10 mouse cellular contexts compared by ENCODE assay signal in the genomic region with DNA sequence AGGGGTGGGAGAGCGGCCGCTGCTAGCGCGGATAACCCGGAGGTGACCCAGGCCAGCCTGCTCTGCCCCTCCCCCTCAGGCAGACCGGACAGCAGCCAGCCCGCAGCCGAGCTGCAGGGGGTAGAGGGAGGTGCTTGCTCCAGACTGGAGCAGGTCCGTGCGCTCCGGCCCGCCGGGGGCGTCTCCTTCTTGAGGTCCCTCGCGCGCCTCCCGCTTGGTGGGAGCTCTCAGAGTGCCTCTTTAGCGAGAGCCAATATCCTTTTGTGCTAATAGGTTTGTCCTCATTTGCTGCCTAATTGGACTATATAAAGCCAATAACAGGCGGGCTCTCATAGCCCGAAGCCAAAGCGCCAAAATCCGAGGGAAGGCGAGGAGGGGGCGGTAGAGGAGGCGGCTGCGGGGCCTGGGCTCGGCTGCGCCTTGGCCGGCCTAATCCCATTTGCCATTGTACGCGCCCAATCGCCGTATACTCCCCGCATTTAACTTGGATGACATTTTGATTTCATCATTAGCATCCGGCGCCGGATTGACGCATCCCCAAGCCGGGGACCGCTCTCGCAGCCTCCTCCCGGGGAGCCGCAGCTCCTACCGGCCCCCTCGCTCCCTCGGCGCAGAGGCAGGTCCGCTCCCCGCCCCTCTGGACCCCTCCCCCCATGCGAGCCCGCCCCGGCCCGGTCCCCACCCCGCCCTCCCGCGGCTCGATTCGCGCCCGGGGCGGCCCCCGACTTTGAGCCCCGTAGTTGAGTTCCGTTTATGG. TPM values are rescaled to one million over a fixed set of nuclear protein-coding genes. Genes with fewer than 3 reads are reported as not detected.
DNase-seq lines count a peak whose midpoint lies in the region; ATAC-seq and TF ChIP-seq lines count a peak whose summit lies in the region.
"Had no signal": no experiment of that assay in that cellular context is flagged by ENCODE, and none has a peak within 500 bp of the region (broad histone marks: within the 10 kb centered on the region; RNA-seq: fewer than 3 reads in every experiment).

Gene Hmx3, plus strand, starts transcription at position 753 of the 757 bp plus-strand sequence.

- H3K9me3 ChIP-seq in hindbrain, embryonic 11.5 days (ENCODE audit: control insufficient read depth, low read length), result no peaks in the 10 kb centered on the region
- no peaks in the 10 kb centered on the region for H3K9me3 ChIP-seq in lung, postnatal 0 days (ENCODE audit: low read length)

- H3K27ac ChIP-seq in hindbrain, embryonic 11.5 days (ENCODE audit: low read depth, low read length), result peak within 1 kb of the TSS; percentile 24
- no peak within 1 kb of the TSS for H3K27ac ChIP-seq in lung, postnatal 0 days (ENCODE audit: low read length)

- TF ChIP-seq EP300 in lung, postnatal 0 days (IDR thresholded peaks at IDR 0.05), result no peak

- H3K4me3 ChIP-seq in hindbrain, embryonic 11.5 days (ENCODE audit: low read depth, low read length), result peak within 1 kb of the TSS; percentile 40
- peak within 1 kb of the TSS; percentile 35 for H3K4me3 ChIP-seq in lung, postnatal 0 days (ENCODE audit: low read depth, low read length)

- intact Hi-C loops in heart, postnatal 25 days (cut with DNase I), result loop anchor here (10.0 kb wide), 1 partner anchor 673 kb away; no protein-coding TSS in a partner anchor

- H3K4me1 ChIP-seq in hindbrain, embryonic 11.5 days (replicated peaks; ENCODE audit: control insufficient read depth, insufficient read depth, low read length), result peaks cover 19% of the 10 kb centered on the region
- peaks cover 16% of the 10 kb centered on the region; the same call in 1 of the 2 replicates for H3K4me1 ChIP-seq in lung, postnatal 0 days (ENCODE audit: insufficient read depth, low read depth, low read length)

- H3K4me2 ChIP-seq in hindbrain, embryonic 11.5 days (replicated peaks; ENCODE audit: low read depth, low read length), result peak within 1 kb of the TSS; percentile 82
- H3K4me2 ChIP-seq in lung, postnatal 0 days (replicated peaks; ENCODE audit: low read depth, low read length), result peak within 1 kb of the TSS; percentile 57

- TF ChIP-seq CTCF in brain, embryonic 14.5 days (IDR thresholded peaks at IDR 0.05; ENCODE audit: borderline replicate concordance, extremely low read depth, insufficient read depth, insufficient read length), result no peak
- no peak for TF ChIP-seq CTCF in lung, postnatal 0 days (IDR thresholded peaks at IDR 0.05)

- H3K27me3 ChIP-seq in hindbrain, embryonic 11.5 days (ENCODE audit: control insufficient read depth, insufficient read depth, low read length), result peaks cover 82% of the 10 kb centered on the region
- H3K27me3 ChIP-seq in lung, postnatal 0 days (replicated peaks; ENCODE audit: insufficient read depth, low read length), result peaks cover 71% of the 10 kb centered on the region

- peak within 1 kb of the TSS; percentile 42 for H3K9ac ChIP-seq in hindbrain, embryonic 11.5 days (ENCODE audit: low read depth, low read length)
- no peak within 1 kb of the TSS for H3K9ac ChIP-seq in lung, postnatal 0 days (replicated peaks; ENCODE audit: low read depth)

- peak; percentile 65 for ATAC-seq in hindbrain, embryonic 11.5 days (ENCODE audit: low FRiP score)
- no peak for ATAC-seq in lung, postnatal 0 days
- ATAC-seq in frontal cortex, adult (ENCODE audit: low TSS enrichment), result no peak
- no peak for ATAC-seq in megakaryocyte-erythroid progenitor cell, adult 5-6 weeks (replicated peaks; ENCODE audit: low FRiP score, low TSS enrichment, poor library complexity, severe bottlenecking)

- TF ChIP-seq POLR2A in brain, embryonic 14.5 days (IDR thresholded peaks at IDR 0.05; ENCODE audit: borderline replicate concordance, extremely low read depth, insufficient read depth, insufficient read length, poor library complexity, severe bottlenecking), result no peak

- under 1% methylated on average over 64 of the region's 65 CpGs for WGBS in hindbrain, embryonic 11.5 days
- 2% methylated on average over 61 of the region's 65 CpGs for WGBS in lung, postnatal 0 days

- peak; percentile 90 for DNase-seq in heart, adult 11 months
- no peak for DNase-seq in heart, postnatal 25 days (ENCODE audit: low spot score)
- DNase-seq in brain, embryonic 14.5 days (ENCODE audit: low read depth), result peak; percentile 79
- peak; percentile 75 for DNase-seq in hindbrain, embryonic 11.5 days (ENCODE audit: low spot score)
- DNase-seq in lung, postnatal 0 days (ENCODE audit: low spot score), result peak; percentile 8
- no peak for DNase-seq in adrenal gland, postnatal 36 days

- no peaks in the 10 kb centered on the region for H3K36me3 ChIP-seq in hindbrain, embryonic 11.5 days (ENCODE audit: control insufficient read depth, insufficient read depth, low read length)
- H3K36me3 ChIP-seq in lung, postnatal 0 days (ENCODE audit: insufficient read depth, low read length), result no peaks in the 10 kb centered on the region

RNA-seq across cellular contexts. Expression of gene Hmx3, which starts in this region (rescaled TPM):
- not detected for total RNA-seq in heart, postnatal 25 days (2021)
- 3.1 and 3.5 TPM in 2 replicates for polyA plus RNA-seq in brain, embryonic 14.5 days (2012; rRNA removed)
- 0.57 and 1.2 TPM in 2 replicates for polyA plus RNA-seq in hindbrain, embryonic 11.5 days (2014; fragmentation: Nextera tagmentation; extraction: Ambion mirVana)
- polyA plus RNA-seq in lung, postnatal 0 days (2015; fragmentation: Nextera tagmentation; extraction: Ambion mirVana), result not detected in 2 replicates
- total RNA-seq in megakaryocyte-erythroid progenitor cell, adult 5-6 weeks (2014; fragmentation: Nextera tagmentation), result not detected in 2 replicates
- not detected in 2 replicates for total RNA-seq in megakaryocyte-erythroid progenitor cell, adult 5-6 weeks (2017)
- total RNA-seq in adrenal gland, postnatal 36 days (2021), result not detected
- polyA plus RNA-seq: gonadal fat pad, adult 2 months; testis, adult 2 months had no signal

Comparison
In these comparisons a context has a peak if more than half of its experiments do, and no peak if none do; other contexts are left out.
1. DNase-seq: peak in heart, adult 11 months (single experiment), brain, embryonic 14.5 days (single experiment) and hindbrain, embryonic 11.5 days (single experiment); none in heart, postnatal 25 days (single experiment) and adrenal gland, postnatal 36 days (0 of 2).
2. Peak in DNase-seq, H3K4me3 ChIP-seq and H3K4me2 ChIP-seq in lung, postnatal 0 days; RNA of the gene not detected or under 1 TPM.